Mouse (Mus musculus): ENCODE measurements around the gene Cgn. TPM values are rescaled to one million over a fixed set of nuclear protein-coding genes. Genes with fewer than 3 reads are reported as not detected.
A peak's percentile ranks its signal among the peaks of the same experiment; 100 is the strongest.
"Not testable (repeated sequence)": the region's sequence is repeated elsewhere in the genome, so short reads cannot be mapped to it uniquely, and the experiment has no call there.

The Cgn gene
- polyA plus RNA-seq, 1 experiment from 2014 or later, result 3.0 TPM

GRCm38 (mm10) chr3:94758427-94758826 is 27.9 kb downstream of the Cgn start:
- DNase-seq (ENCODE audit: low spot score); H3K9me3 ChIP-seq (ENCODE audit: control insufficient read depth, low read length); H3K27me3 ChIP-seq (ENCODE audit: control insufficient read depth, insufficient read depth, low read length); H3K36me3 ChIP-seq (ENCODE audit: control insufficient read depth, insufficient read depth, low read length); H3K4me1 ChIP-seq (ENCODE audit: control insufficient read depth, insufficient read depth, low read length); H3K27ac ChIP-seq (ENCODE audit: low read depth, low read length); H3K4me2 ChIP-seq (ENCODE audit: low read depth); H3K9ac ChIP-seq (ENCODE audit: low read length); H3K4me3 ChIP-seq (ENCODE audit: low read depth, low read length): not testable (repeated sequence)
- 59% methylated on average over 3 of the region's 9 CpGs for WGBS
- ATAC-seq (ENCODE audit: insufficient read depth, low FRiP score, low TSS enrichment), result peak; percentile 13; the same call in 1 of the 2 replicates

- whole genome bisulfite sequencing, result under 1% methylated on average over 18 of the region's 31 CpGs
- ATAC-seq (ENCODE audit: insufficient read depth, low FRiP score, low TSS enrichment), result peak; percentile 93
These were observed 28.3 kb downstream of the Cgn start for GRCm38 (mm10) chr3:94758056-94758409.

GRCm38 (mm10) chr3:94757251-94758055 is 28.8 kb downstream of the Cgn start:
- not testable (repeated sequence) for H3K4me1 ChIP-seq (ENCODE audit: control insufficient read depth, insufficient read depth, low read length); H3K36me3 ChIP-seq (ENCODE audit: control insufficient read depth, insufficient read depth, low read length); H3K27me3 ChIP-seq (ENCODE audit: control insufficient read depth, insufficient read depth, low read length); DNase-seq (ENCODE audit: low spot score); H3K9me3 ChIP-seq (ENCODE audit: control insufficient read depth, low read length); H3K9ac ChIP-seq (ENCODE audit: low read length); H3K27ac ChIP-seq (ENCODE audit: low read depth, low read length)
- 5% methylated on average over 20 of the region's 47 CpGs for WGBS
- ATAC-seq (ENCODE audit: insufficient read depth, low FRiP score, low TSS enrichment), result peak; percentile 74
- Histone ChIP-seq H3K4me3 (ENCODE audit: low read depth, low read length) (peak overlapping the region; percentile 23), H3K4me2 (ENCODE audit: low read depth) (peak overlapping the region; percentile 45)

More at GRCm38 (mm10) chr3:94758056-94758409, 28.3 kb downstream of the Cgn start:
- H3K27ac ChIP-seq (ENCODE audit: low read depth, low read length); H3K9ac ChIP-seq (ENCODE audit: low read length); H3K27me3 ChIP-seq (ENCODE audit: control insufficient read depth, insufficient read depth, low read length); H3K4me2 ChIP-seq (ENCODE audit: low read depth); H3K9me3 ChIP-seq (ENCODE audit: control insufficient read depth, low read length); H3K36me3 ChIP-seq (ENCODE audit: control insufficient read depth, insufficient read depth, low read length); H3K4me1 ChIP-seq (ENCODE audit: control insufficient read depth, insufficient read depth, low read length); DNase-seq (ENCODE audit: low spot score): not testable (repeated sequence)
- H3K4me3 ChIP-seq (ENCODE audit: low read depth, low read length), result peak overlapping the region; percentile 23; the same call in 1 of the 2 replicates

- ATAC-seq (ENCODE audit: insufficient read depth, low FRiP score, low TSS enrichment), result no peak
- 95% methylated on average over 17 of the region's 17 CpGs for WGBS
- H3K9ac ChIP-seq (ENCODE audit: low read length), result no peak overlapping the region
- H3K27ac ChIP-seq (ENCODE audit: low read depth, low read length), result no peak overlapping the region
- no peaks in the 10 kb centered on the region for H3K9me3 ChIP-seq (ENCODE audit: control insufficient read depth, low read length)
- H3K36me3 ChIP-seq (ENCODE audit: control insufficient read depth, insufficient read depth, low read length), result no peaks in the 10 kb centered on the region
- no peaks in the 10 kb centered on the region for H3K27me3 ChIP-seq (ENCODE audit: control insufficient read depth, insufficient read depth, low read length)
- DNase-seq (ENCODE audit: low spot score), result no peak
- H3K4me1 ChIP-seq (ENCODE audit: control insufficient read depth, insufficient read depth, low read length), result no peaks in the 10 kb centered on the region
- no peak overlapping the region for H3K4me2 ChIP-seq (ENCODE audit: low read depth)
- H3K4me3 ChIP-seq (ENCODE audit: low read depth, low read length), result no peak overlapping the region
These were observed 40.6 kb downstream of the Cgn start for GRCm38 (mm10) chr3:94745691-94746090.

GRCm38 (mm10) chr3:94723637-94724036 is 62.7 kb downstream of the Cgn start:
- not testable (repeated sequence) for H3K9me3 ChIP-seq (ENCODE audit: control insufficient read depth, low read length); DNase-seq (ENCODE audit: low spot score); ATAC-seq (ENCODE audit: insufficient read depth, low FRiP score, low TSS enrichment); H3K9ac ChIP-seq (ENCODE audit: low read length); H3K36me3 ChIP-seq (ENCODE audit: control insufficient read depth, insufficient read depth, low read length); H3K27me3 ChIP-seq (ENCODE audit: control insufficient read depth, insufficient read depth, low read length); H3K27ac ChIP-seq (ENCODE audit: low read depth, low read length); H3K4me2 ChIP-seq (ENCODE audit: low read depth); H3K4me3 ChIP-seq (ENCODE audit: low read depth, low read length); H3K4me1 ChIP-seq (ENCODE audit: control insufficient read depth, insufficient read depth, low read length)
- WGBS, result 24% methylated on average over 2 of the region's 2 CpGs

GRCm38 (mm10) chr3:94718253-94718652 is 68.0 kb downstream of the Cgn start:
- not testable (repeated sequence) for H3K36me3 ChIP-seq (ENCODE audit: control insufficient read depth, insufficient read depth, low read length); H3K4me3 ChIP-seq (ENCODE audit: low read depth, low read length); H3K4me2 ChIP-seq (ENCODE audit: low read depth); H3K27me3 ChIP-seq (ENCODE audit: control insufficient read depth, insufficient read depth, low read length); DNase-seq (ENCODE audit: low spot score); H3K4me1 ChIP-seq (ENCODE audit: control insufficient read depth, insufficient read depth, low read length); H3K9me3 ChIP-seq (ENCODE audit: control insufficient read depth, low read length); H3K9ac ChIP-seq (ENCODE audit: low read length); ATAC-seq (ENCODE audit: insufficient read depth, low FRiP score, low TSS enrichment); H3K27ac ChIP-seq (ENCODE audit: low read depth, low read length)
- 56% methylated on average over 1 of the region's 1 CpGs for WGBS

GRCm38 (mm10) chr3:94713424-94713823 is 72.9 kb downstream of the Cgn start:
- not testable (repeated sequence) for ATAC-seq (ENCODE audit: insufficient read depth, low FRiP score, low TSS enrichment); H3K4me2 ChIP-seq (ENCODE audit: low read depth); H3K4me1 ChIP-seq (ENCODE audit: control insufficient read depth, insufficient read depth, low read length); H3K27ac ChIP-seq (ENCODE audit: low read depth, low read length); H3K4me3 ChIP-seq (ENCODE audit: low read depth, low read length); H3K36me3 ChIP-seq (ENCODE audit: control insufficient read depth, insufficient read depth, low read length); DNase-seq (ENCODE audit: low spot score); H3K9me3 ChIP-seq (ENCODE audit: control insufficient read depth, low read length); H3K9ac ChIP-seq (ENCODE audit: low read length); H3K27me3 ChIP-seq (ENCODE audit: control insufficient read depth, insufficient read depth, low read length)
- 85% methylated on average over 3 of the region's 3 CpGs for WGBS

- not testable (repeated sequence) for H3K9me3 ChIP-seq (ENCODE audit: control insufficient read depth, low read length); H3K4me2 ChIP-seq (ENCODE audit: low read depth); H3K4me1 ChIP-seq (ENCODE audit: control insufficient read depth, insufficient read depth, low read length); ATAC-seq (ENCODE audit: insufficient read depth, low FRiP score, low TSS enrichment); H3K9ac ChIP-seq (ENCODE audit: low read length); H3K27ac ChIP-seq (ENCODE audit: low read depth, low read length); H3K4me3 ChIP-seq (ENCODE audit: low read depth, low read length); DNase-seq (ENCODE audit: low spot score); H3K27me3 ChIP-seq (ENCODE audit: control insufficient read depth, insufficient read depth, low read length); H3K36me3 ChIP-seq (ENCODE audit: control insufficient read depth, insufficient read depth, low read length)
These were observed 75.7 kb downstream of the Cgn start for GRCm38 (mm10) chr3:94710591-94710990.
